Mouse (Mus musculus) neural tube, embryonic 11.5 days (tissue): ENCODE measurements at regions not wholly inside any gene's neighbourhood (a gene's known extent, or its start where the extent isn't known, plus 50 kb on each side); places are given as distances from the start of the nearest gene placed in this dataset.
"Not testable (repeated sequence)": the region's sequence is repeated elsewhere in the genome, so short reads cannot be mapped to it uniquely, and the experiment has no call there.

Source experiments
- ATAC-seq: fragments of 200-750 bp; cut with Nextera tagmentation; 2 replicates; pipeline ENCODE4 v1.8.0; 2017; ENCODE audit warnings: moderate number of reproducible peaks, mild to moderate bottlenecking, moderate TSS enrichment, moderate library complexity; ENCODE audit not compliant: insufficient read depth, low FRiP score, low TSS enrichment
- DNase-seq: peaks from one replicate; pipeline ENCODE4 v3.0.0-alpha.2; 2015; ENCODE audit warnings: low spot score
- H3K27ac ChIP-seq: fragments of 300-500 bp; sonication (generic); 2 replicates; pipeline ENCODE4 v1.5.1; 2014; ENCODE audit warnings: low read depth, mild to moderate bottlenecking, low read length
- H3K27me3 ChIP-seq: fragments of 300-500 bp; sonication (generic); 2 replicates; pipeline ENCODE4 v1.6.1; 2014; ENCODE audit warnings: mild to moderate bottlenecking, low read length, mixed read lengths; ENCODE audit not compliant: control insufficient read depth, insufficient read depth
- H3K36me3 ChIP-seq: fragments of 300-500 bp; sonication (generic); 2 replicates; pipeline ENCODE4 v1.6.1; 2014; ENCODE audit warnings: mild to moderate bottlenecking, low read length, moderate library complexity, mixed read lengths; ENCODE audit not compliant: control insufficient read depth, insufficient read depth
- H3K4me1 ChIP-seq: fragments of 300-500 bp; sonication (generic); 2 replicates; pipeline ENCODE4 v1.6.1; 2014; ENCODE audit warnings: low read length, mixed read lengths; ENCODE audit not compliant: control insufficient read depth, insufficient read depth
- H3K4me2 ChIP-seq: fragments of 300-500 bp; sonication (generic); 2 replicates; pipeline ENCODE4 v1.6.1; 2014; ENCODE audit warnings: low read depth, mild to moderate bottlenecking, moderate library complexity
- H3K4me3 ChIP-seq: fragments of 300-500 bp; sonication (generic); 2 replicates; pipeline ENCODE4 v1.5.1; 2014; ENCODE audit warnings: low read depth, low read length
- H3K9ac ChIP-seq: fragments of 300-500 bp; sonication (generic); 2 replicates; pipeline ENCODE4 v1.6.1; 2014; ENCODE audit warnings: mild to moderate bottlenecking, low read length
- H3K9me3 ChIP-seq: fragments of 300-500 bp; sonication (generic); 2 replicates; pipeline ENCODE4 v1.6.1; 2016; ENCODE audit warnings: low read length; ENCODE audit not compliant: control insufficient read depth
- WGBS: fragments of 180-500 bp; shearing (Covaris S2); extraction: QIAGEN DNeasy Blood & Tissue Kit; methylation state at CpG from one replicate; pipeline ENCODE4 v1.1.7; 2014; 5-methylcytosine and 5-hydroxymethylcytosine counted together

DNA sequence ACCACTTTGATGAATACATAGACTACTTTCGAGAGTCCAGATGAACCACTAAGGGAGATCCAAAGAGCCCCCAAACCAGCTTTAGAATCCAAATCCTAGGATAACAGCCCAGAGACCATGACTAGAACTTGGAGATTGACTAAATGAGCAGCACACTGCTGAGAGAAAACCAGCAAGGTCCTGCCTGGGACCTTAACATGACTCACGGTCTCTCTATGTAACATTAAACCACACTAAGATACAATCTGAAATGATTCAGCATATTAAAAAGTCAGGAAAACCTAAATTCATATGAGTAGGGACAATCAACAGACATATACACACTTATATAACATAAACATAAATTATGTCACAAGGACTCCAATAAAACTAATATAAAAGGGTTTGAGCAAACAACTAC lies 131.7 kb upstream of the Nudt7 start:
- Histone ChIP-seq H3K27ac (no peak overlapping the region), H3K4me2 (no peak overlapping the region), H3K4me1 (no peaks in the 10 kb centered on the region), H3K27me3 (no peaks in the 10 kb centered on the region), H3K9me3 (no peaks in the 10 kb centered on the region), H3K9ac (no peak overlapping the region), H3K4me3 (no peak overlapping the region), H3K36me3 (no peaks in the 10 kb centered on the region)
- WGBS, result 95% methylated on average over 2 of the region's 2 CpGs
- ATAC-seq (no peak), DNase-seq (no peak)

DNA sequence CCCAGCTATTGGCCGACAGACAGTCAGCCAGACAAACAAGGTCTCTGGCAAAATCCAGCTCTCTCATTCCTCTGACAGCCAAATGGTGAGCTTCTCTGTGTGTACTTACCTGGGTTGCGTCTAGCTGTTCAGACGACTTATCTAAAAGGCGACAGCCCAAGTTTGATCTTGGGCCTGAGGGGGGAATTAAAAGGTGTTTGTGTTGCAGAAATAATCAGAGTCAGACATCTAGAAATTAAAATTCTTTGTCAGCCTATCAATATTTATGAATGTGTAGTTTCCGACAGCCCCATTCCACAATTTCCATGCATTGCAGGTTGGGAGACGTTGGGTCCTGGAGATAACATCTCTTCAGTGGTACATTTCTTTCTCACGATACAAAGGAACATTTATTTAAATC lies 128.9 kb upstream of the Nudt7 start:
- WGBS, result 86% methylated on average over 7 of the region's 7 CpGs
- Histone ChIP-seq H3K9me3 (no peaks in the 10 kb centered on the region), H3K4me2 (no peak overlapping the region), H3K27ac (no peak overlapping the region), H3K9ac (no peak overlapping the region), H3K4me1 (no peaks in the 10 kb centered on the region), H3K36me3 (no peaks in the 10 kb centered on the region), H3K4me3 (no peak overlapping the region), H3K27me3 (no peaks in the 10 kb centered on the region)
- ATAC-seq (no peak), DNase-seq (no peak)

DNA sequence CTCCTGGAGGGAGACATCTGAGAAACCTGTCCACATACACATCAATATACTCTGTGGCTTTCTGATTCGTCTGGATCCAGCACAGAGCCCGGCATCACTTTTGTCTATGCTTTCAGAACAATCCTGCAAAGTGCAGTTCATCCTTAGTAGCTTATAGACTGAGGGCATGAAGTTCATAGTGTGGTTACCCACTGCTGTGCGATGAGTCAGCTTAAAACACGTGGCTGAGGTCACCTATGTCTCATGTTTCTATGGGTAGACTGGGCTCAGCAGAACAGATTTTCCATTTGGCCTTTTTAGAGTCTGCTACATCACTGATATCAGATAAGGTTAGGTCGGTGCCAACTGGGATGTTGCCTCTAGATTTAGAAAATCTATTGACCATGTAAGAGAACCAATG lies 126.8 kb upstream of the Nudt7 start:
- Histone ChIP-seq H3K27ac (no peak overlapping the region), H3K4me3 (no peak overlapping the region), H3K9me3 (no peaks in the 10 kb centered on the region), H3K9ac (no peak overlapping the region), H3K4me2 (no peak overlapping the region), H3K4me1 (no peaks in the 10 kb centered on the region), H3K36me3 (no peaks in the 10 kb centered on the region), H3K27me3 (no peaks in the 10 kb centered on the region)
- DNase-seq (no peak), ATAC-seq (no peak)
- 81% methylated on average over 5 of the region's 5 CpGs for WGBS

DNA sequence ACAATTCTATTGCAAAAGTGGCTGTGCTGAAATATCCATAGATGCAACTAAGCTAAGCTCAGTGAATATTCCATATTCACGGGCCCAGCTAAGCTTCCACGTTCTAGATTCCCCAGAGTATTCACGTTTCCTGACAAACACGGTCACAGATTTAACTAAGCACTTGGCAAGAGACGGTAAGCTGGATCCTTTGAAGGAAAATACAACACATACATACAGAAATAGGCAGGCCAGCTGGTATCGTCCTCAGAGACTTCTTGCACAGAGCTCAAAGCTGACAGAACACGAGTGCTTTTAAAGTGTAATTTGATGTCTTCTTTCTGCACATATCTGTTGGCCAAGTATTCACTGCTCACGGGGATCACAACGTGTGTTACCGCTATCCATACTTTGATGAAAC lies 126.3 kb upstream of the Nudt7 start:
- Histone ChIP-seq H3K4me3 (no peak overlapping the region), H3K27me3 (no peaks in the 10 kb centered on the region), H3K9me3 (no peaks in the 10 kb centered on the region), H3K4me1 (no peaks in the 10 kb centered on the region), H3K9ac (no peak overlapping the region), H3K27ac (no peak overlapping the region), H3K36me3 (no peaks in the 10 kb centered on the region), H3K4me2 (no peak overlapping the region)
- ATAC-seq, result no peak
- no peak for DNase-seq
- WGBS, result 89% methylated on average over 10 of the region's 10 CpGs

DNA sequence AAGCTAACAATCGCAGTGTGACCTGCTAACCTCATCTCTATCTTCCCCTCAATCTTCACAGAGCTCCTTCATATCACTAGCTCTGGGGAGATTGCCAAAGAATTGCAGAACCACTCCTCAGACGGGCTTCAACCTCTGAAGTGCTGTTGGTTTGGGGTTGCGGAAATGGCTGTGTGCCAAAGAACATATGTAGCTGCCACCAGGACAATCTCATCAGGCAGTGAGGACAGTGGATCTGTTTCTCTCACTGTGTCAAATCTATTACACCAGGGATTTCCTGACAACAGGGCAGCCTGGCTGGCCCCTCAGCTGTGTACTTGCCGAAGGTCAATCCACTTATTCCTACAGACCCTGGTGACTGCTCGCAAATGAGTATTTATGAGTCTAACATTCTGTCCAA lies 115.0 kb upstream of the Nudt7 start:
- H3K9me3 ChIP-seq, result no peaks in the 10 kb centered on the region
- H3K4me1 ChIP-seq, result no peaks in the 10 kb centered on the region
- no peak for ATAC-seq
- H3K27ac ChIP-seq, result no peak overlapping the region
- no peak overlapping the region for H3K4me3 ChIP-seq
- H3K27me3 ChIP-seq, result no peaks in the 10 kb centered on the region
- H3K9ac ChIP-seq, result no peak overlapping the region
- no peaks in the 10 kb centered on the region for H3K36me3 ChIP-seq
- 69% methylated on average over 5 of the region's 5 CpGs for WGBS
- no peak overlapping the region for H3K4me2 ChIP-seq
- DNase-seq, result peak; percentile 34

DNA sequence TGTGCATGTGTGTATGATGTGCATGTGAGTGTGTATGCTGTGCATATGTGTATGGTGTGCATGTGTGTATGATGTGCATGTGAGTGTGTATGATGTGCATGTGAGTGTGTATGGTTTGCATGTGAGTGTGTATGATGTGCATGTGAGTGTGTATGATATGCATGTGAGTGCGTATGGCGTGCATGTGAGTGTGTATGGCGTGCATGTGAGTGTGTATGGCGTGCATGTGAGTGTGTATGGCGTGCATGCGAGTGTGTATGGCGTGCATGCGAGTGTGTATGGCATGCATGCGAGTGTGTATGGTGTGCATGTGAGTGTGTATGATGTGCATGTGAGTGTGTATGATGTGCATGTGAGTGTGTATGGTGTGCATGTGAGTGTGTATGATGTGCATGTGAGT lies 103.2 kb upstream of the Nudt7 start:
- not testable (repeated sequence) for H3K9ac ChIP-seq, H3K36me3 ChIP-seq, H3K27ac ChIP-seq, H3K4me3 ChIP-seq, H3K4me1 ChIP-seq, DNase-seq, H3K27me3 ChIP-seq, H3K4me2 ChIP-seq, ATAC-seq, H3K9me3 ChIP-seq
- WGBS, result 96% methylated on average over 9 of the region's 9 CpGs

DNA sequence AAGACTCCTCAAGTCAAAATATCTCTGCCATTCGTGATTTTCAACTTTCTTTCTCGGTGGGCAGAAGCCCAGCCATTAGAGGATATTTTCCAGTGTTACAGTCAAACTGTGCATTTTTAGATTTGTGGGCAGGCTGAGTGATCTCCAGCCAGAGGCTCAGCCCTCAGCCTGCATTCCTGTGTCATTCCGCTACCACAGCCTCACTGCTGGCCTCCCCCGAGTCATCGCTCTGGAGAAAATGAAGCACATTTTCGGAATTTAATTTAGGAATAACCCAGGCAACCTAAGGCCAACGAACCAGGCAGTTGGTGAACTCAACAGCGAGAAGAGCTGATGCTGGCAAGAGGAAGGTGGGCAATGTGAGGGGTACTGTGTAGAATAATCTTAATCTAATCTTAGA lies 80.9 kb upstream of the Nudt7 start:
- no peak overlapping the region for H3K9ac ChIP-seq
- no peak overlapping the region for H3K4me3 ChIP-seq
- 84% methylated on average over 8 of the region's 8 CpGs for WGBS
- no peaks in the 10 kb centered on the region for H3K4me1 ChIP-seq
- H3K4me2 ChIP-seq, result no peak overlapping the region
- no peaks in the 10 kb centered on the region for H3K36me3 ChIP-seq
- ATAC-seq (no peak), DNase-seq (no peak)
- H3K9me3 ChIP-seq, result no peaks in the 10 kb centered on the region
- H3K27me3 ChIP-seq, result no peaks in the 10 kb centered on the region
- H3K27ac ChIP-seq, result no peak overlapping the region

DNA sequence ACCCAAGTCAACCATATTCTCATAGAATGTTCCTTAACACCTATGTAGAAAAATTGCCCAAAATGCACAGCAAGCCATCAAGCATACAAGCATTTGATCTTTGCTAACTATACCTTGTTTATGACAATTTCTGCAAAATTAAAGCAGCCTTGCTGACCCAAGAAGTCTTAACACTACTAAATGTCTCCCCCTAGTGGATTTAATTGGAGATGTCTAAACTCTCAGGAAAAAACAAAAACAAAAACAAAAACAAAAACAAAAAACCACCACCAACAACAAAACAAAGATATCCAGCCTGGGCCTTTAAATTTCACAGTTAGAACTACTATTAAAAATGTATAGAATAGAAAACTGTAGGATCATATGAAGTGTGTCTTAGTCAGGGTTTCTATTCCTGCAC lies 69.8 kb upstream of the Nudt7 start:
- H3K4me2 ChIP-seq, result no peak overlapping the region
- H3K9me3 ChIP-seq, result no peaks in the 10 kb centered on the region
- H3K27me3 ChIP-seq, result no peaks in the 10 kb centered on the region
- ATAC-seq, result no peak
- no peaks in the 10 kb centered on the region for H3K4me1 ChIP-seq
- H3K9ac ChIP-seq, result no peak overlapping the region
- no peak overlapping the region for H3K27ac ChIP-seq
- no peak overlapping the region for H3K4me3 ChIP-seq
- DNase-seq, result no peak
- no peaks in the 10 kb centered on the region for H3K36me3 ChIP-seq

DNA sequence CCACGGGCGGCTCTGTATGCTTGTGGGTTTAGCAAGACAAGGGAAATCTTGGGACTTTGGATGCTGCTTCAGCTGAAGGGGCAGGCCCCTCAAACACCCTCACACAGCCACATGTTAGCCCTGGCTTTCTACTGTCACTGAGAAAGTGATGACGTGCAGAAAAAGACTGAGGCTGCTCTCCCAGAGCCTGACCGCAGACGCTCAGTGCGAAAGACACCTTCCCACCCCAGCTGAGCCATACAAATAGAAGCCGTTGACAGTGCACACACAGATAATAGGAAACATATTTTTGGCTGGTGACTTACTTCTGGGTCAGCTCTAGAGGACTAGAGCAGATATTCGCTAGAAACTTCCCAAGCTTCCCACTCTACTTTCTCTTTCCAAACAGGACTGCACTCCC lies 61.0 kb upstream of the Nudt7 start:
- Histone ChIP-seq H3K4me2 (no peak overlapping the region), H3K27me3 (no peaks in the 10 kb centered on the region), H3K4me3 (no peak overlapping the region), H3K9ac (no peak overlapping the region), H3K36me3 (no peaks in the 10 kb centered on the region), H3K4me1 (no peaks in the 10 kb centered on the region), H3K27ac (no peak overlapping the region), H3K9me3 (no peaks in the 10 kb centered on the region)
- ATAC-seq (no peak), DNase-seq (no peak)
- WGBS, result 86% methylated on average over 8 of the region's 8 CpGs
